Mouse (Mus musculus) bone marrow, adult 2 months (tissue): Measurements from ENCODE around the gene Dapl1.

Experiments used
- CTCF ChIP-seq: fragments of 200-500 bp; IDR thresholded peaks from 2 replicates; pipeline ENCODE4 v1.5.1; 2011; ENCODE audit warnings: low read length, control low read depth; ENCODE audit not compliant: control insufficient read depth, insufficient read depth
- POLR2A ChIP-seq: fragments of 200-500 bp; IDR thresholded peaks from 2 replicates; pipeline ENCODE4 v1.6.1; 2011; ENCODE audit warnings: low read depth, mild to moderate bottlenecking, control low read depth, low read length, borderline replicate concordance; ENCODE audit not compliant: control insufficient read depth

- TF ChIP-seq POLR2A (no peak), CTCF (no peak)
Measured at GRCm38 (mm10) chr2:59474336-59474735, 10.1 kb upstream of the Dapl1 start.
